Mouse (Mus musculus): ENCODE data around the gene Aarsd1. TPM values are rescaled to one million over a fixed set of nuclear protein-coding genes. Genes with fewer than 3 reads are reported as not detected.

Gene Aarsd1
- polyA plus RNA-seq, 1 experiment from 2014 or later, result 85.2 TPM

Small RNAs within 50 kb of the gene (microRNA-seq; reads per million reads assigned to microRNA genes)
- 0.63 reads per million for gene Mir6929

Other genes starting within 250 kb of the Aarsd1 start
- 1.7 and 2.1 TPM in 2 replicates for gene Cntnap1, start 247.1 kb downstream of the Aarsd1 start, polyA plus RNA-seq (2014; fragmentation: Nextera tagmentation; extraction: Ambion mirVana)
- 17.0 and 17.9 TPM in 2 replicates for gene Plekhh3, start 246.3 kb downstream of the Aarsd1 start, polyA plus RNA-seq (2014; fragmentation: Nextera tagmentation; extraction: Ambion mirVana)
- 0.24 and 0.51 TPM in 2 replicates for gene Ccr10, start 242.2 kb downstream of the Aarsd1 start, polyA plus RNA-seq (2014; fragmentation: Nextera tagmentation; extraction: Ambion mirVana)
- gene Ezh1, start 191.2 kb downstream of the Aarsd1 start, polyA plus RNA-seq (2014; fragmentation: Nextera tagmentation; extraction: Ambion mirVana), result 18.2 and 27.4 TPM in 2 replicates
- 248 and 275 TPM in 2 replicates for gene Ramp2, start 171.6 kb downstream of the Aarsd1 start, polyA plus RNA-seq (2014; fragmentation: Nextera tagmentation; extraction: Ambion mirVana)
- 154 and 160 TPM in 2 replicates for gene Vps25, start 163.9 kb downstream of the Aarsd1 start, polyA plus RNA-seq (2014; fragmentation: Nextera tagmentation; extraction: Ambion mirVana)
- gene Wnk4, start 157.0 kb downstream of the Aarsd1 start, polyA plus RNA-seq (2014; fragmentation: Nextera tagmentation; extraction: Ambion mirVana), result 18.9 and 28.1 TPM in 2 replicates
- gene Cntd1, start 138.6 kb downstream of the Aarsd1 start, polyA plus RNA-seq (2014; fragmentation: Nextera tagmentation; extraction: Ambion mirVana), result 1.2 and 1.7 TPM in 2 replicates
- 204 and 207 TPM in 2 replicates for gene Coa3, start 138.5 kb downstream of the Aarsd1 start, polyA plus RNA-seq (2014; fragmentation: Nextera tagmentation; extraction: Ambion mirVana)
- gene Becn1, start 115.3 kb downstream of the Aarsd1 start, polyA plus RNA-seq (2014; fragmentation: Nextera tagmentation; extraction: Ambion mirVana), result 112 and 164 TPM in 2 replicates
- gene Psme3, start 101.4 kb downstream of the Aarsd1 start, polyA plus RNA-seq (2014; fragmentation: Nextera tagmentation; extraction: Ambion mirVana), result 113 and 130 TPM in 2 replicates
- 1.9 TPM in 2 replicates for gene Aoc2, start 92.6 kb downstream of the Aarsd1 start, polyA plus RNA-seq (2014; fragmentation: Nextera tagmentation; extraction: Ambion mirVana)
- 0.23 and 0.37 TPM in 2 replicates for gene Aoc3, start 87.0 kb downstream of the Aarsd1 start, polyA plus RNA-seq (2014; fragmentation: Nextera tagmentation; extraction: Ambion mirVana)
- 0.08 TPM in 1 of 2 replicates, not detected in the other for gene G6pc, start 50.1 kb downstream of the Aarsd1 start, polyA plus RNA-seq (2014; fragmentation: Nextera tagmentation; extraction: Ambion mirVana)
- 10.4 and 11.5 TPM in 2 replicates for gene Gm27029, start 7.2 kb upstream of the Aarsd1 start, polyA plus RNA-seq (2014; fragmentation: Nextera tagmentation; extraction: Ambion mirVana)
- 8.2 and 16.1 TPM in 2 replicates for gene Rundc1, start 7.5 kb upstream of the Aarsd1 start, polyA plus RNA-seq (2014; fragmentation: Nextera tagmentation; extraction: Ambion mirVana)
- gene Ptges3l, start 7.7 kb upstream of the Aarsd1 start, polyA plus RNA-seq (2014; fragmentation: Nextera tagmentation; extraction: Ambion mirVana), result 8.9 and 10.3 TPM in 2 replicates
- gene Rpl27, start 24.7 kb upstream of the Aarsd1 start, polyA plus RNA-seq (2014; fragmentation: Nextera tagmentation; extraction: Ambion mirVana), result 430 and 578 TPM in 2 replicates
- 9.6 and 10.4 TPM in 2 replicates for gene Ifi35, start 30.8 kb upstream of the Aarsd1 start, polyA plus RNA-seq (2014; fragmentation: Nextera tagmentation; extraction: Ambion mirVana)
- gene Rnd2, start 47.4 kb upstream of the Aarsd1 start, polyA plus RNA-seq (2014; fragmentation: Nextera tagmentation; extraction: Ambion mirVana), result 7.0 and 10.8 TPM in 2 replicates
- 25.0 and 28.4 TPM in 2 replicates for gene Vat1, start 48.6 kb upstream of the Aarsd1 start, polyA plus RNA-seq (2014; fragmentation: Nextera tagmentation; extraction: Ambion mirVana)
- gene Brca1, start 134.3 kb upstream of the Aarsd1 start, polyA plus RNA-seq (2014; fragmentation: Nextera tagmentation; extraction: Ambion mirVana), result 8.7 and 22.0 TPM in 2 replicates
- 30.8 and 63.9 TPM in 2 replicates for gene Nbr1, start 134.5 kb upstream of the Aarsd1 start, polyA plus RNA-seq (2014; fragmentation: Nextera tagmentation; extraction: Ambion mirVana)
- 3.8 and 4.8 TPM in 2 replicates for gene Tmem106a, start 164.6 kb upstream of the Aarsd1 start, polyA plus RNA-seq (2014; fragmentation: Nextera tagmentation; extraction: Ambion mirVana)
- gene Gm11634, start 181.6 kb upstream of the Aarsd1 start, polyA plus RNA-seq (2014; fragmentation: Nextera tagmentation; extraction: Ambion mirVana), result not detected in 2 replicates
- gene Rdm1, start 209.6 kb upstream of the Aarsd1 start, polyA plus RNA-seq (2014; fragmentation: Nextera tagmentation; extraction: Ambion mirVana), result 31.6 and 35.8 TPM in 2 replicates
- gene Arl4d, start 247.9 kb upstream of the Aarsd1 start, polyA plus RNA-seq (2014; fragmentation: Nextera tagmentation; extraction: Ambion mirVana), result 2.4 and 2.8 TPM in 2 replicates

Measured in kidney, embryonic 14.5 days (tissue).